Mouse (Mus musculus) heart, embryonic 11.5 days (tissue): Measurements from ENCODE around the gene Dicer1. TPM values are rescaled to one million over a fixed set of nuclear protein-coding genes. Genes with fewer than 3 reads are reported as not detected.

Source experiments
- ATAC-seq: fragments of 200-750 bp; cut with Nextera tagmentation; replicated peaks from 2 replicates; pipeline ENCODE4 v1.8.0; 2017; ENCODE audit warnings: moderate library complexity; ENCODE audit not compliant: insufficient number of reproducible peaks, low FRiP score, low TSS enrichment
- H3K27ac ChIP-seq: fragments of 300-500 bp; sonication (generic); 2 replicates; pipeline ENCODE4 v1.5.1; 2014; ENCODE audit warnings: mild to moderate bottlenecking, low read depth, low read length
- H3K27me3 ChIP-seq: fragments of 300-500 bp; sonication (generic); 2 replicates; pipeline ENCODE4 v1.6.1; 2014; ENCODE audit warnings: mild to moderate bottlenecking, low read length, mixed read lengths; ENCODE audit not compliant: control insufficient read depth, insufficient read depth
- H3K36me3 ChIP-seq: fragments of 300-500 bp; sonication (generic); 2 replicates; pipeline ENCODE4 v1.6.1; 2014; ENCODE audit warnings: mild to moderate bottlenecking, low read length, moderate library complexity, mixed read lengths; ENCODE audit not compliant: control insufficient read depth, insufficient read depth
- H3K4me1 ChIP-seq: fragments of 300-500 bp; sonication (generic); 2 replicates; pipeline ENCODE4 v1.6.1; 2014; ENCODE audit warnings: low read length; ENCODE audit not compliant: control insufficient read depth, insufficient read depth
- H3K4me2 ChIP-seq: fragments of 300-500 bp; sonication (generic); 2 replicates; pipeline ENCODE4 v1.6.1; 2014; ENCODE audit warnings: mild to moderate bottlenecking, moderate library complexity
- H3K4me3 ChIP-seq: fragments of 300-500 bp; sonication (generic); 2 replicates; pipeline ENCODE4 v1.5.1; 2014; ENCODE audit warnings: low read depth, low read length
- H3K9ac ChIP-seq: fragments of 300-500 bp; sonication (generic); 2 replicates; pipeline ENCODE4 v1.6.1; 2014; ENCODE audit warnings: mild to moderate bottlenecking, low read depth, low read length, moderate library complexity
- H3K9me3 ChIP-seq: fragments of 300-500 bp; sonication (generic); replicated peaks from 2 replicates; pipeline ENCODE4 v1.6.1; 2016; ENCODE audit warnings: low read length; ENCODE audit not compliant: control insufficient read depth
- WGBS: fragments of 180-500 bp; shearing (Covaris S2); extraction: QIAGEN DNeasy Blood & Tissue Kit; methylation state at CpG from one replicate; pipeline ENCODE4 v1.1.7; 2014; ENCODE audit not compliant: insufficient replicate concordance; 5-methylcytosine and 5-hydroxymethylcytosine counted together
- polyA plus RNA-seq: library from polyadenylated mRNA; unstranded; fragments of >200 nt; fragmentation: Nextera tagmentation; extraction: Ambion mirVana; gene quantifications from 2 replicates; pipeline ENCODE4 v1.2.1, GENCODE M21; 2014

The Dicer1 gene
- polyA plus RNA-seq, 1 experiment from 2014 or later: 28.8 TPM

DNA sequence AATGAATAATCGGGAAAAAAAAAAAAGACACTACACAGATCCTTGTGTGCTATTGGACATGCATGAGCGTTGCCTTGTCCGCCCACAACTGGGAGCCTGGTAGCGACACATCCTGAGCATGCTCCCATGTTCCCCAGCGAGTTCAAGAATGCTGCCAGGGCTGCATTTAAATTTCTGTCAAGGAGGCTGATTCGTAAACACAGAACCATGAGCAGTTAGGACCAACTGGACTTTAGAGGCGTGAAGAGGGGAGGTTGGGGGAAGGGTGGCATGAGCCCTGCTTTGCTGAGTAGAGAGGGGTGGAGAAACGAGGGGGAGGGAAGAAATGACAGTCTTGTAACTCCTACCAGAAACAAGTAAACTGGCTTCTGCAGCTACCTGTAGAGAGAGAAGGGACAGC, 113.6 kb downstream of the Dicer1 start:
- Histone ChIP-seq H3K36me3 (no peaks in the 10 kb centered on the region), H3K4me3 (no peak overlapping the region; the same call in 1 of the 2 replicates), H3K27me3 (peaks cover 30% of the 10 kb centered on the region), H3K9ac (no peak overlapping the region), H3K9me3 (no peaks in the 10 kb centered on the region), H3K27ac (no peak overlapping the region), H3K4me1 (peaks cover 14% of the 10 kb centered on the region), H3K4me2 (peak overlapping the region; percentile 55)
- WGBS: 30% methylated on average over 8 of the region's 8 CpGs
- ATAC-seq: no peak

Other genes starting within 250 kb of the Dicer1 start
- gene Clmn, start 113.1 kb upstream of the Dicer1 start, polyA plus RNA-seq: 1.3 and 1.5 TPM in 2 replicates